Mouse (Mus musculus) neutrophil, adult 5-6 weeks (primary cell): ENCODE results near the gene Sfpq. TPM values are rescaled to one million over a fixed set of nuclear protein-coding genes. Genes with fewer than 3 reads are reported as not detected.

Experiments
- ATAC-seq: fragments of 151-379, 151-347 bp; 2 replicates; pipeline ENCODE4 v1.8.0; 2017; ENCODE audit warnings: mild to moderate bottlenecking, moderate TSS enrichment; ENCODE audit not compliant: insufficient number of reproducible peaks, poor library complexity, low FRiP score, severe bottlenecking; ENCODE audit errors: extremely low read depth
- total RNA-seq: library from RNA; stranded (forward); fragments of 200-1000 nt; gene quantifications from 2 replicates; pipeline ENCODE4 v1.2.3, GENCODE M21; 2017

Gene Sfpq
- total RNA-seq, 1 experiment from 2014 or later: 867 TPM

- ATAC-seq: no peak
Observed at GRCm38 (mm10) chr4:127083131-127083530, 62.0 kb downstream of the Sfpq start.

GRCm38 (mm10) chr4:127085761-127086160 is 64.6 kb downstream of the Sfpq start:
- no peak for ATAC-seq

Other genes starting within 250 kb of the Sfpq start
- gene Zmym4, start 53.2 kb upstream of the Sfpq start, total RNA-seq: 27.4 and 40.6 TPM in 2 replicates
- gene Zmym1, start 39.8 kb downstream of the Sfpq start, total RNA-seq: 18.4 and 18.7 TPM in 2 replicates
- 31.3 and 34.6 TPM in 2 replicates for gene Zmym6, start 56.1 kb downstream of the Sfpq start, total RNA-seq
- gene Tmem35b, start 102.4 kb downstream of the Sfpq start, total RNA-seq: 7.6 and 8.1 TPM in 2 replicates
- gene Dlgap3, start 147.9 kb downstream of the Sfpq start, total RNA-seq: 0.12 TPM in 2 replicates
- gene Smim12, start 222.5 kb downstream of the Sfpq start, total RNA-seq: 17.3 and 25.8 TPM in 2 replicates